Mouse (Mus musculus): ENCODE data around the gene Mki67. TPM values are rescaled to one million over a fixed set of nuclear protein-coding genes. Genes with fewer than 3 reads are reported as not detected.

The Mki67 gene
- total and polyA plus RNA-seq, 3 experiments, result 88.6 to 401 (median 271) TPM

DNA sequence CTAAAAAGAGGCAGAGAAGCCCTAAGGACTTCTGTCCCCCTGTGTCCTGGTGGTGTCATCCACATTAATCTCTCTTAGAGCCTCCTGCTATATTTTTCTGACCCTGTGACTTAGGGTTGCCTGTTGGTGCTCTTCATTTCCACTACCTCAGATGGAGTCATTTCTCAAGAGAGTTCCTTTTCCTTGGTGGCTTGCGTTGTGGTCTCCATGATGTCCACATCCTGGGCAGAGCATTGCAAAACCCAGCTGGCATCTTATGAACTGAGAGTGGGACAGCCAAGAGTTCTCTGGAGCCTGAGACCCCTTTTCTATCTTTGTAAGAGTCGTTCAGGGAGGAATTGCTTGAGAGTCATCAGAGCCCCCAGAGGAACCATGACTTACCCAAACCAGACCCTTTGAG, 49.8 kb downstream of the Mki67 start:
- Histone ChIP-seq H3K9me3 (replicated peaks; ENCODE audit: insufficient read depth, low read length) (no peaks in the 10 kb centered on the region), H3K36me3 (ENCODE audit: control insufficient read depth in 1 of 2, insufficient read depth in 2 of 2, low read length in 2 of 2) (no peaks in the 10 kb centered on the region), H3K27me3 (ENCODE audit: control insufficient read depth in 1 of 2, insufficient read depth in 2 of 2, low read length in 2 of 2) (no peaks in the 10 kb centered on the region), H3K27ac (ENCODE audit: control insufficient read depth, low read depth, low read length) (no peak overlapping the region), H3K9ac (ENCODE audit: control insufficient read depth, low read depth, low read length, poor library complexity, severe bottlenecking) (no peak overlapping the region), H3K4me3 (ENCODE audit: control insufficient read depth in 1 of 2, insufficient read depth in 1 of 2, low read depth in 2 of 2, low read length in 2 of 2) (no peak overlapping the region), H3K4me1 (ENCODE audit: control insufficient read depth in 1 of 2, insufficient read depth in 2 of 2, low read length in 2 of 2) (no peaks in the 10 kb centered on the region), H3K79me2 (ENCODE audit: control insufficient read depth, insufficient read depth, low read length, poor library complexity) (no peaks in the 10 kb centered on the region)
- no peak for TF ChIP-seq E2F4 (IDR thresholded peaks at IDR 0.05; ENCODE audit: borderline replicate concordance, low read depth, low read length)
- TF ChIP-seq JUND (IDR thresholded peaks at IDR 0.05; ENCODE audit: low read depth, low read length), result no peak
- TF ChIP-seq EP300 (IDR thresholded peaks at IDR 0.05; ENCODE audit: low read depth in 1 of 2, low read length in 2 of 2), result no peak
- TF ChIP-seq ZNF384 (IDR thresholded peaks at IDR 0.05; ENCODE audit: low read depth, low read length), result no peak
- DNase-seq (ENCODE audit: low read depth, low spot score), result no peak

DNA sequence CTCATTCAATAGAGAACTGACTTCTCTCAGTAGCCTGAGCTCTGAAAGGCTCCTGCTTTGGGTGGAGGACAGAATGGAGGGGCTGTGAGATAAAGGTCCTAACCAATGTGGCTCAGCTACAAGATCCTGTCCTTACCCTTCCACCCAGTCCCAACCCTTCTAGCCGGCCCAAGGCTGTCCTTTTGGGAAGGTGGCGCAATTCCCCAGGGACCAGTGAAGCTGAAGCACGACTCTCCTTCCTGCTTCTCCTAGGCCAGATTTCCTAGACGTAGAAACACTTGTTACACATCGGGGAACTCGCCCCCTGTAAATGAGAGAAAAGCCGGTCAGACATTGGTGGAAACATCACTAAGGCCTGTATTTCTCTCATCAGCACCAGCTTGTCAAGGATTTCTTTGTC, 52.0 kb downstream of the Mki67 start:
- Histone ChIP-seq H3K9me3 (replicated peaks; ENCODE audit: insufficient read depth, low read length) (no peaks in the 10 kb centered on the region), H3K36me3 (ENCODE audit: control insufficient read depth in 1 of 2, insufficient read depth in 2 of 2, low read length in 2 of 2) (no peaks in the 10 kb centered on the region; a peak in 1 of 4 replicates), H3K4me3 (ENCODE audit: control insufficient read depth in 1 of 2, insufficient read depth in 1 of 2, low read depth in 2 of 2, low read length in 2 of 2) (no peak overlapping the region), H3K4me1 (ENCODE audit: control insufficient read depth in 1 of 2, insufficient read depth in 2 of 2, low read length in 2 of 2) (no peaks in the 10 kb centered on the region), H3K79me2 (ENCODE audit: control insufficient read depth, insufficient read depth, low read length, poor library complexity) (no peaks in the 10 kb centered on the region), H3K9ac (ENCODE audit: control insufficient read depth, low read depth, low read length, poor library complexity, severe bottlenecking) (no peak overlapping the region), H3K27ac (ENCODE audit: control insufficient read depth, low read depth, low read length) (no peak overlapping the region), H3K27me3 (ENCODE audit: control insufficient read depth in 1 of 2, insufficient read depth in 2 of 2, low read length in 2 of 2) (no peaks in the 10 kb centered on the region)
- no peak for DNase-seq (ENCODE audit: low read depth, low spot score)
- TF ChIP-seq MAFK (IDR thresholded peaks at IDR 0.05; ENCODE audit: borderline replicate concordance, low read depth, low read length), result no peak
- no peak for TF ChIP-seq POLR2AphosphoS5 (IDR thresholded peaks at IDR 0.05; ENCODE audit: borderline replicate concordance, low read depth, low read length)
- TF ChIP-seq RCOR1 (IDR thresholded peaks at IDR 0.05; ENCODE audit: low read depth, low read length), result no peak
- TF ChIP-seq MXI1 (IDR thresholded peaks at IDR 0.05; ENCODE audit: low read depth, low read length), result no peak

GRCm38 (mm10) chr7:135660314-135660713, 55.8 kb downstream of the Mki67 start:
- Histone ChIP-seq H3K36me3 (ENCODE audit: control insufficient read depth in 1 of 2, insufficient read depth in 2 of 2, low read length in 2 of 2) (no peaks in the 10 kb centered on the region; a peak in 1 of 4 replicates), H3K27ac (ENCODE audit: control insufficient read depth, low read depth, low read length) (no peak overlapping the region), H3K4me1 (ENCODE audit: control insufficient read depth in 1 of 2, insufficient read depth in 2 of 2, low read length in 2 of 2) (no peaks in the 10 kb centered on the region), H3K79me2 (ENCODE audit: control insufficient read depth, insufficient read depth, low read length, poor library complexity) (no peaks in the 10 kb centered on the region), H3K4me3 (ENCODE audit: control insufficient read depth in 1 of 2, insufficient read depth in 1 of 2, low read depth in 2 of 2, low read length in 2 of 2) (no peak overlapping the region), H3K9ac (ENCODE audit: control insufficient read depth, low read depth, low read length, poor library complexity, severe bottlenecking) (no peak overlapping the region), H3K27me3 (ENCODE audit: control insufficient read depth in 1 of 2, insufficient read depth in 2 of 2, low read length in 2 of 2) (no peaks in the 10 kb centered on the region), H3K9me3 (replicated peaks; ENCODE audit: insufficient read depth, low read length) (no peaks in the 10 kb centered on the region)
- DNase-seq (ENCODE audit: low read depth, low spot score), result no peak
- no peak for TF ChIP-seq GABPA (IDR thresholded peaks at IDR 0.05; ENCODE audit: low read depth, low read length)
- TF ChIP-seq NRF1 (IDR thresholded peaks at IDR 0.05; ENCODE audit: insufficient read depth, low read depth, low read length, poor library complexity, severe bottlenecking), result no peak
- TF ChIP-seq JUND (IDR thresholded peaks at IDR 0.05; ENCODE audit: low read depth, low read length), result no peak
- no peak for TF ChIP-seq HCFC1 (IDR thresholded peaks at IDR 0.05; ENCODE audit: low read depth, low read length)
- TF ChIP-seq SMC3 (IDR thresholded peaks at IDR 0.05; ENCODE audit: low read depth, low read length), result no peak

All from MEL (cell line).